Mouse (Mus musculus): ENCODE results near the gene Fam228a. TPM values are rescaled to one million over a fixed set of nuclear protein-coding genes. Genes with fewer than 3 reads are reported as not detected.
"Not testable (repeated sequence)": the region's sequence is repeated elsewhere in the genome, so short reads cannot be mapped to it uniquely, and the experiment has no call there.

Fam228a gene
- not detected in 2 replicates for total RNA-seq (2015; ENCODE audit: low replicate concordance)
- not detected in 2 replicates for total RNA-seq (2017; ENCODE audit: low replicate concordance)

DNA sequence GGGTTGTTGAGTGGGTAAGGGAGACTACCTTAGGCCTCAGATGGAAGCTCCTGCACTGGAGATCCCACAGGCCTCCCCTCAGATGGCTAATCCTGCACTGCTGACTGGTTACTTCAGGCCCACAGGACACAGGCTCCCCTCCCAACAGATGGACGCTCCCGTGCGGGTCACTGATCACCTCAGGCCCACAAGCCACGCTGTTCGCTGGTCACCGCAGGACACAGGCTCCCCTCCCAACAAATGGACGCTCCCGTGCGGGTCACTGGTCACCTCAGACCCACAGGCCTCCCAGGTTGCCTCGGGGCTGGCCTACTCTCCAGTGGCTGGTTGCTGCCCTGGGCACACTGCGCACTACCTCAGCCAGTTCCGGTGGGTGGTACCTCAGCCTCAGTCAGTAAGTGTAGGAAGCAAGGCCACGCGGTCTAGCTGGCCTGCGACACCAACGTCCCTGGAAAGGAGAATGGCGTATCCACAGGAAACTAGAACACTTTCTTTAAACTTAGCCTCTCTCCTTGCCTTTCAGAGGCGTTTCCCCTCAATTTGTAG lies at the start of gene Fam228a:
Gene Fam228a, minus strand, starts transcription at position 400 of the 546 bp plus-strand sequence.
- ATAC-seq (replicated peaks; ENCODE audit: low FRiP score, poor library complexity, severe bottlenecking): no peak

DNA sequence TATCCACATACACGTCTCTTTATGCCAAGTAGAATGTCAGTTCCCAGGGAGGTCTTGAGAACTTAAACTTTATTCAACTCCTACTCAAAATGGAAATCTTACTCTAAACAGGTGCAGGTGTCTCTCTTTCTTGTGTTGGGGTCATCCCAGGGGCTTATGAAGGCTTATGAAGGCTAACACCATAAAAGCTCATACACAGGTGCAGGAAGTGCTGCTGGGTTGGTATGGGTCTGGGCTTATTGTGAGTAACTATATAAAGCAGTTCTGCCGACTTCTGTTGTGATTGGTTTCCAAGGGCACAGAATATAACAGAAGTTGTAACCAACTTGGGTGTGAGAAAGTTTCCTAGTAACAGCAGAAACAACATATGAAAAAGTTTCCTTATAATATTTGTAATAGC lies 46.2 kb upstream of the Fam228a start:
- no peak for ATAC-seq (replicated peaks; ENCODE audit: low FRiP score, poor library complexity, severe bottlenecking)

DNA sequence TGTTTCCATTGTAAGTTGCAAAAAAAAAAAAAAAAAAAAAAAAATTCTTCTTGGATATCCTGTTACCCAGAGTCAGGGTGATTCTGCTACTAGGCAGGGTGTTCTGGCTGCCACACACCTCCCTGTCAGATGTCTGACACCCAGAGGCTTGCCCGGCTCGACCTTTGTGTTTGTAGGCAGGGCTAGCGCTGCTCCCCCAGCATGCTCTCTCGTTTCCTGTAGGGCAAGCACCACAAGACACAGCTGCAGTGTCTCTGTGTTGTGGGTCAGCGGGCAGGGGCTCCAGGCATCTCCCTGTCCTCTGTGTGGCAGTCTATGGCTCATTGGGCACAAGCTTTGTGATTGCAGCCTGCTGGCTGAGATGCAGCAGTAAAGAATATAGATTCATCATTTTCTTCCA lies 45.4 kb upstream of the Fam228a start:
- ATAC-seq (replicated peaks; ENCODE audit: low FRiP score, poor library complexity, severe bottlenecking): no peak

DNA sequence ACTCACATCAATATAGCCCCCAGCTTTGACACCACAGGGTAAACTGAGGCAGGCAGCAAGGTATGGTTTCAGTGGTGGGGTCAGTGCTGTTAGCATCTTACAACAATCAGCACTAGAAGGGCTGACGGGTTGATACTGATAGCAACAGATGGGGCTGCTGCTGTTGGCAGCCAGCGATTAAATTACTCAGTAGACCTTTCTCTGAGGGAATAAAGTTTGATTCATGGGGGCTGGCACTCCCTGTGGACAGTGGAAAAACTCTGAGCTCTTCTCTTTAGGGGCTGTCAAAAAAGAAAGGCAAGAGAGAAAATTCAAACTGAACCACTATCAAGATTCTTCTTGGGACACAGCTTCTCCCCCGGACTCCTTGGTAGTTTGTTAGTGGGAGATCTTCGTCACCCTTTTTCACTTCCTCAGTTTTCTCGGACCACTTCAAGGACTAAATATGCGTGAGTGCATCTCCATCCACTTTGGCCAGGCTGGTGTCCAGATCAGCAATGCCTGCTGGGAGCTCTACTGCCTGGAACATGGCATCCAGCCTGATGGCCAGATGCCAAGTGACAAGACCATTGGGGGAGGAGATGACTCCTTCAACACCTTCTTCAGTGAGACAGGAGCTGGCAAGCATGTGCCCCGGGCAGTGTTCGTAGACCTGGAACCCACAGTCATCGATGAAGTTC lies 43.6 kb upstream of the Fam228a start:
- not testable (repeated sequence) for ATAC-seq (replicated peaks; ENCODE audit: low FRiP score, poor library complexity, severe bottlenecking)

DNA sequence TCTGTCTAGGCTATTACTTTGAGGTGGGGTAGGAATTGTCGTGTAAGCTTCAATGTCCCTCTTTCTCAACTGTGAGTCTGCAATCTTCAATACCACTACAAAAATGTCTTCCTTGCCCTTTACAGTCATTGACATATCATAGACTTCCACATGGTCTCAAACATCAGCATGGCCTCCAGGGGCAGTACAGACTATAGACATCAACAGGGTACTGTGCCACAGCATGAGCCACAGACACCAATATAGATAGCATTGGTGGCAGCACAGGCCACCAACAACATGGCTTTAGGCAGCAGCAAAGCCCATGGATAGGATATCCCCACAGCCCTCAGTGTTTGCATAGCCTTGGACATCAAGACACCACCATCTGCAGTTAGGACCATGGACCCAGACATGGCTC lies 43.0 kb upstream of the Fam228a start:
- ATAC-seq (replicated peaks; ENCODE audit: low FRiP score, poor library complexity, severe bottlenecking): no peak

DNA sequence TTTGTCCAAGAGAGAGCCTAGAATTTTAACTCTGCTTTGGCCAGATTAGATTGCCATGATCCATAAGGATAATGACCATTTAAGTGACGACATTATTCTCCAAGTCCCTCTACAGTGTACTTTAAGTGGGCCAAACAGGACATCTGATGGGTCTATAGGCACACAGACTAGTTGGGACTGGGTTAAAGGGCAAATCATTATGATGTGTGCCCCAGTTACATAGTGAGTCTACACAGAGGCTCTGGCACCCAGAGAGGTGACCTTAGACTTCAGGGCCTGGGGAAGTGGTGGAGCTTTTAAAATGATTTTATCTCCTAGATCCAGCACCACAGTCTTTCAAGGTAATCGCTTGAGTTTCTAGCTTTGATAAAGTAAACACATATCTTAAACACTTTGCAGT lies 42.0 kb upstream of the Fam228a start:
- no peak for ATAC-seq (replicated peaks; ENCODE audit: low FRiP score, poor library complexity, severe bottlenecking)

DNA sequence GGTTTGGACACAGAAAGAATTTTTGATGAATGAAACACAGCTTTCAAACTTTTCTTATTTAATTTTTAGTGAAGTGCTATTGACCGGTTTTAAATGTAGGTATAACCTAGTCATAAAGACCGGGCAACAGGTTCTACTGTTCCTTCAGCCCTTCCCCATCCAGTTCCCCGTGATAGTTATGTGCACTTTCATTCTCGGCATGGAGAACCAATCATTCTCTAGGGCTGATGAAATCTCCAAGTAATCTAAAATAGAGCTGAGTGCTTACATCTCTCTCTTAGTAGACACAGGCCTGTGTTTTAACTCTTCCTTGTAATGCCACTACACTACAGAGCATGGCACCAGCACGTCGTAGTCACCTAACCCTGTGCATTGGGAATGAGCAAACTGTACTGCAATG lies 39.5 kb upstream of the Fam228a start:
- ATAC-seq (replicated peaks; ENCODE audit: low FRiP score, poor library complexity, severe bottlenecking): no peak

DNA sequence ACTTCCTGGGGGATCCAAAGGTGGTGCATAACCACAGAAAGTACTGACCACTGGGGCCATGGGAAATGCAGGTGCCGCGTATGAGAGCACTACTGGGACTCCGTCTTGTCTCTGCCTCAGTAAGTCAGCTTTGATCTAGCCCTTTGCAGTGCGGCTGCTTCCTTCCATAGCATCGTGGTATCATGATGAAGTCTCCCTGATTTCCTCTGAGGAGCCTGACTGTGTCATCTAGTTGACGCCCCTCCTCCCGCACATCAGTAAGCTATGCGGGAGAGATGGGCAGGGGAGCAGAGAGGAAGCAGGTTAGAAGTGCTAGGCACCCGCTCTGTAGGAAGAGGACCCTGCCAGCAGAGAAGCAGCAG lies 37.3 kb upstream of the Fam228a start:
- 0 out of 2 replicates have a peak, but pooled peaks have one; percentile 22 for ATAC-seq (replicated peaks; ENCODE audit: low FRiP score, poor library complexity, severe bottlenecking)

DNA sequence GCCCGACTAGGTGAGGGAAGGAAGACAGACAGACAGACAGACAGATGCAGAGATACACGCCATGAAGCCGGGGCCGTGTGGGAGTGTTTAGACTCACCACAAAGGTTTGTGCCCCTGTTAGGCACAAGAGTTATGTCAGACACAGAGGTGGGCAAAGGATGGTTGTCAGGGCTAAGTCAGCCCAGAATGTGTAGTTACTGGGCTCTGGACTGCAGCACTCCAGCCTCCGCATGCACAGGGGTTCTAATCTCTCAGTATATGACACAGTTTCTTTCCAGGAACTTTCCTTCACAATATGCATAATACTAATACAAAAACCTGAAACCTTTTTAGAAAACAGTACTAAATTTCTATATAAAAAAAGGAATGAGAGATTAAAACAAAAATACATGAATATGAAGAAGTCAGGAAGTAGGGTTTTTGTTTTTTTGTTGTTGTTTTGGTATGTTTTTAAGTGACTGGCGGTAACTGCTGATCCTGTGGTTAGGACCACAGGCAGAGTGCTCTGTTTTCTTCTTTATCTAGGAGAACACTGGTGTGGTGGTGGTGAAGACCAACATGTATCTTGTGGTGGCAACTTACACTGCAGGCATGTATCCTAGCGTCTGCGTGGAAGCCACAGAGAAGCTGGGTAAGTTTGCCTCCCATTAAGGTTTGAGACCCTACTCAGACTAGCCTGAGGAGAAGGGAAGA lies 36.8 kb upstream of the Fam228a start:
- ATAC-seq (replicated peaks; ENCODE audit: low FRiP score, poor library complexity, severe bottlenecking): 0 out of 2 replicates have a peak, but pooled peaks have one; percentile 35

DNA sequence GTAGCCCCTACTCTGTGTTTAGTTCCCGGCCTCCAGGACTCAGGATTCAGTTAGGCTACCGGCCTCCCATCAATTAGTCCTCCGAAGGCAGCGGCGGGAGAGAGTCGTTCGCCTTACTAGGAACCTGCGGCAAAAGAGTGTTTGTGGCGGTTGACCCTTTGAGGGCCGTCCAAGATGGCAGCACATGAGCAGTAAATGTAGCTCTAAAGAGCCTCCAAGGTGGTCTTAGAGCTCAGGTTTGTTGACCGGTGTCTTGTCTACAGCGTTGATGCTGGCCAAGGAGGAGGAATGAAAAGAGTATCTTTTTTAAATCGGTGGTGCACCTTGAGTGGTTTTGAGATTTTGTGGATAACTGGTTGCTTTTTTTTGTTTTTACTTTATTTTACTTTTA lies 31.1 kb upstream of the Fam228a start:
- ATAC-seq (replicated peaks; ENCODE audit: low FRiP score, poor library complexity, severe bottlenecking): peak; percentile 63

DNA sequence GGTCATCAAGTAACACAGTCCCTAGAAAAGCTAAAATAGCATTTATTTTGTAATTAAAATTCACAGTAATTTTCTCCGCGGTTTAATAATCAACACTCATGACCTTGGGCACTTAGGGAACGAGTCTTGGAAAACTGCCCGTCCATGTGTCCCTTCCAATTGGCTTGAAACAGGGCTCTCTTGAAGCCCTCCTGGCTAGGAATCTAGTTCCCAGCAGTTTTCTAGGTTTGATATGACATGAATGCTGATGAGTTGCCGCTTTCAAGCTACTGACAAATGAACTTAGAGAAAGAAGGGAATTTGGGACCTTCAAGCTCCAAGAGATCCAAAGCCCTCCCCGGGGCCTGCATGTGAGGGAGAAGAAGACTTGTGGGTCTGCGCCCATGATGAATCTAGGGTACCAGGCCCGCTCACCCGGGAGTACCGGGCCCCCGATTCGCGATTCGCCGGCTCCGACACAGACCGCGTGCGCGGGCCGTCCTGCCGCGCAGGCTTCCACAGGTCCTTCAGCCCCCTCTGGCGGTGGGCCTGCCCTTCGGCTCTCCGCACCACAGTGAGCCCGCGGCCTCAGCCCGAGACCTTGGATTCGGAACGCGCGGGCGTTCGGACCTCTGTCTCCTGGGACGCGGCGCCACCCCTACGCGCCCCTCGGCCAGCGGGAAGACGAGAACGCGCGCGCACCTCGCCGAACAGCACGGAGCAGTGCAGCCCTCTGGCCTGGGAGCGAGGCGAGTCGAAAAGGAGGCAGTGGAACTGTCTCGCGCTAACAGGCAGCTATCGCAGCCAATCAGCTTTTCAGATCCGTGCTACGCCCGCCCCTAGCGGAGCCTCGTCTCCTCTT lies 30.5 kb upstream of the Fam228a start, which contains the start of the genes Pfn4 and Fam228b:
Gene Pfn4, plus strand, starts transcription at position 531 of the 841 bp plus-strand sequence.
Gene Fam228b, minus strand, starts transcription at position 776 of the 841 bp plus-strand sequence.
- peak; percentile 98 for ATAC-seq (replicated peaks; ENCODE audit: low FRiP score, poor library complexity, severe bottlenecking)

DNA sequence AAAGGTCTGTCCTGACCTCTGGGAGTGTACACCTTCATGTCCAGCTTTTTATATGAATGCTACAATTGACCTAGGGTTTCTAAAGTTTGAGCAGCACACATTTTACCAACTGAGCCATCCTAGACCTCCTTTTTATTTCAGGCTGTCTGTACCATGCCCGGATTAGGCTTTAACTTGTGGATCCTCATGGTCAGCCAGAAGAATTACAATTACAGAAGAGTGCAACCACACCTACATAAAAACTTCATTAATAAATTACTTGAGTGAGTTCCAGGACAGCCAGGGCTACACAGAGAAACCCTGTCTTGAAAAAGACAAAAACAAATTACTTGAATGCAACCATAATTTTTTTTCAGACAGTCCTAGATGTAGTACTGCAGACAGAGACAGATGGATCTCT lies 18.8 kb upstream of the Fam228a start:
- no peak for ATAC-seq (replicated peaks; ENCODE audit: low FRiP score, poor library complexity, severe bottlenecking)

DNA sequence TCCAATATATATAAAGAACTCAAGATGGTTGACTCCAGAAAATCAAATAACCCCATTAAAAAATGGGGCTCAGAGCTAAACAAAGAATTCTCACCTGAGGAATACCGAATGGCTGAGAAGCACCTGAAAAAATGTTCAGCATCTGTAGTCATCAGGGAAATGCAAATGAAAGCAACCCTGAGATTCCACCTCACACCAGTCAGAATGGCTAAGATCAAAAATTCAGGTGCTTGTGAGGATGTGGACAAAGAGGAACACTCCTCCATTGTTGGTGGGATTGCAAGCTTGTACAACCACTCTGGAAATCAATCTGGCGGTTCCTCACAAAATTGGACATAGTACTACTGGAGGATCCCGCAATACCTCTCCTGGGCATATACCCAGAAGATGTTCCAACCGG lies 16.2 kb upstream of the Fam228a start:
- ATAC-seq (replicated peaks; ENCODE audit: low FRiP score, poor library complexity, severe bottlenecking): not testable (repeated sequence)

DNA sequence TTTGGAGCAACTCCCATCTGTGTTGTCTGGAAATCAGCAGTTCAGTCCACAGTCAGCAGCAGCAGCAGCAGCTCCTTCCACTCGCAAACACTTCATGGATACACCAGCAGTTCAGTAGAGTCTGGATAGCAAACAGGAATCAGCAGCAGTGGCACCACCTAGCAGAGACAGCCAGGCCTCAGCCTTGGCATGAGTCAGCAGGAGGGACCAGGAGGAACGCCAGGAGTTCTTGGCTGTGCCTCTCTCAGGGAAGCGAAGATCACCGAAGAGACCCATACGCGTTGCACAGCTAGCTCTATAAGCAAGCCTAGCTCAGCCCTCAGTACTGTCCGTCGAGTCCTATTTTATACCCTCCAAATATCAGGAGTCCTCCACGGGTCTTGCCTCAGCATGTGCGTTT lies 6.3 kb upstream of the Fam228a start:
- no peak for ATAC-seq (replicated peaks; ENCODE audit: low FRiP score, poor library complexity, severe bottlenecking)

DNA sequence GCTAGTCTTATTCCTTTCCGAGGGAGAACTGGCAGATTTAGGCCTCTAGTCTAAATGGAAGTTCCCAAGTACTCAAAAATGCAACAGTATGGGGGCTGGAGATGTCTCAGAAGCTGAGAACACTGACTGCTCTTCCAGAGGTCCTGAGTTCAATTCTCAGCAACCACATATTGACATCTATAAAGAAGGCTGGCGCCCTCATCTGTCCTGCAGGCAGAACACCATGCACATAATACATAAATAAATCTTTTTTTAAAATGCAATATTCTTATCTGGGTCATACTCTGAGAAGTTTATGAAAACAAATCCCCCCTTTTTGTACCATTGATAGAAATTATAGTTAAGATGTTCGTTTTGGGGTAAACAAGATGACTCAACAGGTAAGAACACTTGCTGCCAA lies 4.0 kb upstream of the Fam228a start:
- ATAC-seq (replicated peaks; ENCODE audit: low FRiP score, poor library complexity, severe bottlenecking): no peak

DNA sequence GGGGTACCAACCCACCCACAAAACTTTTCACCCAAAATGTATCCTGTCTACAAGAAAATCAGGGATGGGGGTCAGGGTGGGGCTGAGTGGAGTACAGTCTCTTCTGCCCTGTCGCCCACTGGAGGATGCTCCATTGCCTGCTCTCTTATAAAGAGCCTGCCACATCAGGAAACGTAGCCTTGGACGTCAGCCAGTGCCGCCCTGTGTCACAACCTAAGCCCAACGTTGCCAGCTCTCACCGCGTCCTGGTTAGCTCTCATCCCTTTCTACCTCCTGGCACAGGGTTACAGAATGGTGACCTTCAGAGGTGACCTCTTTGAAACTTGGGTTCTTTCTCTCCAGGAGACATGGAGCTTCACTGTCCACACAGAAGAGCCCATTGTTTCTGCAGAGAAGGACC lies 2.6 kb upstream of the Fam228a start:
- ATAC-seq (replicated peaks; ENCODE audit: low FRiP score, poor library complexity, severe bottlenecking): no peak

DNA sequence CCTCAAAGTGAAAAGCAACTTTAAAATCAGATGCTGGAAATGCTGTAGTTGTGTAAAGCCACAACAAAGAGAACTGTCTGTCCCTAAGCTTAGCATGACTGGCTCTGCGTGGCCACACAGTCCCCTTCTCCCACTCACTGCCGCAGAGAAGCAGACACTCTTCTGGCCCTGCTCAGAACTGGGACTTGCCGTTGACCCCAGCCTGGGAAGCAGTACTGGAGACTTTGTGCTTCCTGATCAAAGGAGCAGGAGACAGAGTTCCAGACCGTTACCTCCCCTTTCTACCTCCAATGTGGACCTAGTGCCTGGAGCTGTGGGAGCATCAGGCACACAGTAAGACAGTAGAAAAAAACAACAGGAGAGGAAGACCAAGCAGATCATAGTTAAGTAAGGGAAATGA lies 5.9 kb downstream of the Fam228a start:
- no peak for ATAC-seq (replicated peaks; ENCODE audit: low FRiP score, poor library complexity, severe bottlenecking)

DNA sequence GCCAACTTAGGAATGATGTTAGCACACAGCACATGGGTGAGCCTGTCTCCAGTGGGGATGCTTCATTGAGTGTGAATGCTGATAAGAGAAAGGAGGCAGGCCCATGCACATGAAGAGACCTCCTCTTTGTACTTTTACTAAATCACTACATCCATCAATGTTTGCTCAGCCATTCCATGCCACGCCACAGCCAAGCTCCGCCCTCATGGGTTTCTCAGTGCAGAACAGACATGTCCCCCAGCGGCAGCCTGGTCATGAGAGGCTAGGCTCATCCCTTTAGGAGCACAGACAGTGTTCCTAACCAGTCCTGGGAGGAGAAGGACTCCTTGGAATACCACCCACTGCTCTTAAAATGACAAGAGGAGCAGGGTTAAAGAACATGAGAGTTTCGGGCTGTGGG lies 6.6 kb downstream of the Fam228a start:
- ATAC-seq (replicated peaks; ENCODE audit: low FRiP score, poor library complexity, severe bottlenecking): no peak

DNA sequence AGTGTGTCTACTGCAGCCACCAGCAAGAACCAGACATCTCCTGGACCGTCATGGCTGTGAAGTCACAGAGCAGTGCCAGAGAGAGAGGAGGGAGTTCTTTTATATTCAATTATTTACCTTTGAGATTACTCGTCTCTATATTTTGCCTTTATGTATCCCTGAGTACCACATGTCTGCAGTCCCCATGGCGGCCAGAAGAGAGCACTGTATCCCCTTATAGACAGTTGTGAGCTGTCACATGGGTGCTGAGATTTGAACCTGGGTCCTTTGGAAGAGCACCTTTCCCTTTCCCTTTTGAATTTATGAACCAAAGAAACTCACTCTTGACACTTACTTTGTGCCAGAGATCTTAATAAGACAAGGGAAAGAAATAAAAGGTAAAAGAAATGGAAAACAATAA lies 9.1 kb downstream of the Fam228a start:
- ATAC-seq (replicated peaks; ENCODE audit: low FRiP score, poor library complexity, severe bottlenecking): no peak

Measured in erythroid progenitor cell, adult 5-6 weeks (primary cell).